Mouse (Mus musculus): ENCODE measurements around the gene Nccrp1.
"Not testable (repeated sequence)": the region's sequence is repeated elsewhere in the genome, so short reads cannot be mapped to it uniquely, and the experiment has no call there.

Nccrp1 gene

DNA sequence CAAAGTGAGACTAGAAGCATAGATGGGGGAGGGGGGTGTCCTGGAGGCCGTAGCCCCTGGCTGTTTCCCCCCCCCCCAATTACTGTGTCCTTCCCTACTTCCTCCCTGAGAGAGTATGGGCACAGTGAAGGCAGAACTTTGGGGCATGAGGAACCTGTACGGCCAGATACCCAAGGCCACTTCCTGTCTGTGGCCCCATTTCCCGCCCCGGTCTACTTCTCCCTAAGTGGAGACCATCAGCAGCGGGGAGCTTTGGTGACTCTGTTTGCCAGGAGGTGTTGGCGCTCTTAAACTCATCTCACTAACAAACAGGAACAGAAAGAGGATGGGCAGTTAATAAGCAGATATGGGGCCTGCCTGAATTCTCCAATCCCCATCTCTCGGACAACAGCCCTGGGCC is 574 bp upstream of the Nccrp1 start:
- H3K4me3 ChIP-seq (replicated peaks; ENCODE audit: low read length) = 0 out of 2 replicates have a peak overlapping the region, but pooled peaks have one; percentile 73
- H3K9me3 ChIP-seq (ENCODE audit: low read length) = peaks cover 11% of the 10 kb centered on the region
- no peaks in the 10 kb centered on the region for H3K36me3 ChIP-seq (ENCODE audit: insufficient read depth, low read length)
- no peak for TF ChIP-seq CTCF (conservative IDR thresholded peaks at IDR 0.05; ENCODE audit: low read length)
- TF ChIP-seq POU5F1 (IDR thresholded peaks at IDR 0.05; ENCODE audit: borderline replicate concordance, low read length) = no peak
- TF ChIP-seq NANOG (IDR thresholded peaks at IDR 0.05; ENCODE audit: borderline replicate concordance, low read length) = no peak
- peaks cover 59% of the 10 kb centered on the region for H3K4me1 ChIP-seq (replicated peaks; ENCODE audit: low read depth, low read length)
- H3K27me3 ChIP-seq (ENCODE audit: insufficient read depth, low read length) = peaks cover 45% of the 10 kb centered on the region

GRCm38 (mm10) chr7:28546649-28547048 is 405 bp downstream of the Nccrp1 start:
- TF ChIP-seq CTCF (conservative IDR thresholded peaks at IDR 0.05; ENCODE audit: low read length) (no peak), NANOG (IDR thresholded peaks at IDR 0.05; ENCODE audit: borderline replicate concordance, low read length) (no peak), POU5F1 (IDR thresholded peaks at IDR 0.05; ENCODE audit: borderline replicate concordance, low read length) (no peak)
- Histone ChIP-seq H3K36me3 (ENCODE audit: insufficient read depth, low read length) (no peaks in the 10 kb centered on the region), H3K9me3 (ENCODE audit: low read length) (peaks cover 6% of the 10 kb centered on the region), H3K27me3 (ENCODE audit: insufficient read depth, low read length) (peaks cover 45% of the 10 kb centered on the region), H3K4me3 (replicated peaks; ENCODE audit: low read length) (peak overlapping the region; percentile 73), H3K4me1 (replicated peaks; ENCODE audit: low read depth, low read length) (peaks cover 59% of the 10 kb centered on the region)

- peaks cover 45% of the 10 kb centered on the region for H3K27me3 ChIP-seq (ENCODE audit: insufficient read depth, low read length)
- peaks cover 6% of the 10 kb centered on the region for H3K9me3 ChIP-seq (ENCODE audit: low read length)
- 0 out of 2 replicates have a peak, but pooled peaks have one; percentile 15 for TF ChIP-seq CTCF (conservative IDR thresholded peaks at IDR 0.05; ENCODE audit: low read length)
- no peak for TF ChIP-seq NANOG (IDR thresholded peaks at IDR 0.05; ENCODE audit: borderline replicate concordance, low read length)
- no peaks in the 10 kb centered on the region for H3K36me3 ChIP-seq (ENCODE audit: insufficient read depth, low read length)
- H3K4me3 ChIP-seq (replicated peaks; ENCODE audit: low read length) = peak overlapping the region; percentile 73; the same call in 1 of the 2 replicates
- peaks cover 61% of the 10 kb centered on the region for H3K4me1 ChIP-seq (replicated peaks; ENCODE audit: low read depth, low read length)
Observed at GRCm38 (mm10) chr7:28545891-28546210, 1.2 kb downstream of the Nccrp1 start.

- Histone ChIP-seq H3K9me3 (ENCODE audit: low read length) (peaks cover 6% of the 10 kb centered on the region), H3K4me3 (replicated peaks; ENCODE audit: low read length) (no peak overlapping the region; the same call in 1 of the 2 replicates), H3K4me1 (replicated peaks; ENCODE audit: low read depth, low read length) (peaks cover 65% of the 10 kb centered on the region), H3K36me3 (ENCODE audit: insufficient read depth, low read length) (no peaks in the 10 kb centered on the region), H3K27me3 (ENCODE audit: insufficient read depth, low read length) (peaks cover 45% of the 10 kb centered on the region)
- no peak for TF ChIP-seq CTCF (conservative IDR thresholded peaks at IDR 0.05; ENCODE audit: low read length)
- TF ChIP-seq POU5F1 (IDR thresholded peaks at IDR 0.05; ENCODE audit: borderline replicate concordance, low read length) = no peak
- TF ChIP-seq NANOG (IDR thresholded peaks at IDR 0.05; ENCODE audit: borderline replicate concordance, low read length) = no peak
Observed at GRCm38 (mm10) chr7:28545048-28545890, 1.8 kb downstream of the Nccrp1 start.

GRCm38 (mm10) chr7:28544051-28544601 is 2.9 kb downstream of the Nccrp1 start:
- peak overlapping the region; percentile 60 for H3K4me3 ChIP-seq (replicated peaks; ENCODE audit: low read length)
- H3K36me3 ChIP-seq (ENCODE audit: insufficient read depth, low read length) = no peaks in the 10 kb centered on the region
- peaks cover 45% of the 10 kb centered on the region for H3K27me3 ChIP-seq (ENCODE audit: insufficient read depth, low read length)
- peaks cover 60% of the 10 kb centered on the region for H3K4me1 ChIP-seq (replicated peaks; ENCODE audit: low read depth, low read length)
- H3K9me3 ChIP-seq (ENCODE audit: low read length) = no peaks in the 10 kb centered on the region; the same call in 1 of the 2 replicates
- TF ChIP-seq CTCF (conservative IDR thresholded peaks at IDR 0.05; ENCODE audit: low read length) = no peak
- no peak for TF ChIP-seq NANOG (IDR thresholded peaks at IDR 0.05; ENCODE audit: borderline replicate concordance, low read length)

DNA sequence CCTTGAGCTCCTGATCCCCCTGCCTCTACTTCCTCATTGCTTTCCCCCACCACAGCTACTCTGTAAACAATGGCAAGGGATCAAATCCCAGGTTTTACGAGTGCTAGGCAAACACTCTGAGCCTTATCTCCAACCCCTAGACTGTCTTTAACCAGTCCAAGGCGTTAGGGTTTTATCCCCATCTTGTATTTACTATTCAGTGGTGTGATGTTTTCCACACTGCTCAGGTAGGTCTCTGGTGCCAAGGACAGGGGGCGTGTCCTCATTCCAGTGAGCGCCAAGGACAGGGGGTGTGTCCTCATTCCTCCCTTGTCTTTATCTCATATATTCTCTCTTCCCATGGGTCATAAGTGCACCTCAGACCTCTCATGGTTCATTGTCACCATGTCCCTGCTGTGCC is 6.5 kb downstream of the Nccrp1 start, which contains the start of gene Sycn:
Gene Sycn, plus strand, starts transcription at position 360 of the 400 bp plus-strand sequence.
- Histone ChIP-seq H3K27me3 (ENCODE audit: insufficient read depth, low read length) (peaks cover 24% of the 10 kb centered on the region), H3K9me3 (ENCODE audit: low read length) (peaks cover 3% of the 10 kb centered on the region; the same call in 1 of the 2 replicates), H3K36me3 (ENCODE audit: insufficient read depth, low read length) (no peaks in the 10 kb centered on the region), H3K4me1 (replicated peaks; ENCODE audit: low read depth, low read length) (peaks cover 31% of the 10 kb centered on the region), H3K4me3 (replicated peaks; ENCODE audit: low read length) (no peak within 1 kb of the TSS)
- TF ChIP-seq NANOG (IDR thresholded peaks at IDR 0.05; ENCODE audit: borderline replicate concordance, low read length) (no peak), CTCF (conservative IDR thresholded peaks at IDR 0.05; ENCODE audit: low read length) (no peak), POU5F1 (IDR thresholded peaks at IDR 0.05; ENCODE audit: borderline replicate concordance, low read length) (no peak)

DNA sequence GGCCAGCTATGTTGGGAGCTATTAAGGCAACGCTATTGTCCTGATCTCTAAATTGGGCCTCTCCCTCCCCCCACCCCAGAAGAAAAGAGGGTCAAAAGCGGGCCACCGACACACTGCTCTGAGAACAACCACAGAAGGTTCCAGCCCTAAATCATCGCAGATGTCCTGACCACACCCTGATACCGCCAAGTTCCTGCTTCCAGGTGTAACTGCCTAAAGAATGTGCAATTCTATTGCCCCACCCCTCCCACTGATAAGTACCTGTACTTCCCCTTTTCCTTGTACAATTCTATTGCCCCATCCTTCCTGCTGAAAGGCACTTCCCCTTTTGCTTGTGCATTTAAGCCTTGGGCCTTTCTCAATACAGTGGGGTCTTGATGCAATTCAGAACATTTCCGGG is 8.2 kb downstream of the Nccrp1 start:
- peaks cover 15% of the 10 kb centered on the region for H3K4me1 ChIP-seq (replicated peaks; ENCODE audit: low read depth, low read length)
- H3K36me3 ChIP-seq (ENCODE audit: insufficient read depth, low read length); H3K27me3 ChIP-seq (ENCODE audit: insufficient read depth, low read length); H3K9me3 ChIP-seq (ENCODE audit: low read length); H3K4me3 ChIP-seq (replicated peaks; ENCODE audit: low read length): not testable (repeated sequence)

GRCm38 (mm10) chr7:28532005-28532404 is 15.0 kb downstream of the Nccrp1 start:
- H3K9me3 ChIP-seq (ENCODE audit: low read length) = peaks cover 3% of the 10 kb centered on the region; the same call in 1 of the 2 replicates
- peaks cover 21% of the 10 kb centered on the region for H3K4me1 ChIP-seq (replicated peaks; ENCODE audit: low read depth, low read length)
- no peaks in the 10 kb centered on the region for H3K36me3 ChIP-seq (ENCODE audit: insufficient read depth, low read length)
- H3K4me3 ChIP-seq (replicated peaks; ENCODE audit: low read length) = no peak overlapping the region
- H3K27me3 ChIP-seq (ENCODE audit: insufficient read depth, low read length) = no peaks in the 10 kb centered on the region
- no peak for TF ChIP-seq CTCF (conservative IDR thresholded peaks at IDR 0.05; ENCODE audit: low read length)
- no peak for TF ChIP-seq NANOG (IDR thresholded peaks at IDR 0.05; ENCODE audit: borderline replicate concordance, low read length)
- no peak for TF ChIP-seq POU5F1 (IDR thresholded peaks at IDR 0.05; ENCODE audit: borderline replicate concordance, low read length)

Measured in E14TG2a.4 (cell line).